Mouse (Mus musculus): ENCODE measurements around the gene Sys1. TPM values are rescaled to one million over a fixed set of nuclear protein-coding genes. Genes with fewer than 3 reads are reported as not detected.

Gene Sys1
- polyA plus RNA-seq, 2 experiments = 48.4 to 73.1 TPM

GRCm38 (mm10) chr2:164442315-164443050, 14.3 kb upstream of the Sys1 start:
- WGBS = 3% methylated on average over 29 of the region's 29 CpGs
- Histone ChIP-seq H3K9ac (ENCODE audit: low read depth, low read length, severe bottlenecking) (peak overlapping the region; percentile 79), H3K27ac (replicated peaks; ENCODE audit: low read depth, low read length) (peak overlapping the region; percentile 49), H3K4me3 (replicated peaks; ENCODE audit: low read length) (peak overlapping the region; percentile 63), H3K4me1 (ENCODE audit: control insufficient read depth, insufficient read depth, low read length) (peaks cover 42% of the 10 kb centered on the region), H3K9me3 (ENCODE audit: control insufficient read depth, low read length) (no peaks in the 10 kb centered on the region), H3K27me3 (ENCODE audit: control insufficient read depth, insufficient read depth, low read length) (no peaks in the 10 kb centered on the region), H3K36me3 (ENCODE audit: control insufficient read depth, insufficient read depth, low read length) (no peaks in the 10 kb centered on the region), H3K4me2 (replicated peaks; ENCODE audit: low read depth, low read length, severe bottlenecking) (peak overlapping the region; percentile 90)
- ATAC-seq (ENCODE audit: low FRiP score, low read depth) (peak; percentile 64), DNase-seq (ENCODE audit: low spot score) (no peak)
- TF ChIP-seq POLR2A (IDR thresholded peaks at IDR 0.05; ENCODE audit: borderline replicate concordance, extremely low read depth, insufficient read depth, insufficient read length) = no peak

GRCm38 (mm10) chr2:164443051-164443437, 13.7 kb upstream of the Sys1 start:
- under 1% methylated on average over 22 of the region's 26 CpGs for WGBS
- Histone ChIP-seq H3K36me3 (ENCODE audit: control insufficient read depth, insufficient read depth, low read length) (no peaks in the 10 kb centered on the region), H3K27ac (replicated peaks; ENCODE audit: low read depth, low read length) (peak overlapping the region; percentile 49), H3K9me3 (ENCODE audit: control insufficient read depth, low read length) (no peaks in the 10 kb centered on the region), H3K9ac (ENCODE audit: low read depth, low read length, severe bottlenecking) (peak overlapping the region; percentile 79), H3K27me3 (ENCODE audit: control insufficient read depth, insufficient read depth, low read length) (no peaks in the 10 kb centered on the region), H3K4me2 (replicated peaks; ENCODE audit: low read depth, low read length, severe bottlenecking) (peak overlapping the region; percentile 90), H3K4me3 (replicated peaks; ENCODE audit: low read length) (peak overlapping the region; percentile 63), H3K4me1 (ENCODE audit: control insufficient read depth, insufficient read depth, low read length) (peaks cover 38% of the 10 kb centered on the region)
- TF ChIP-seq POLR2A (IDR thresholded peaks at IDR 0.05; ENCODE audit: borderline replicate concordance, extremely low read depth, insufficient read depth, insufficient read length) = peak; percentile 98
- DNase-seq (ENCODE audit: low spot score) (peak; percentile 75), ATAC-seq (ENCODE audit: low FRiP score, low read depth) (peak; percentile 86)

GRCm38 (mm10) chr2:164443460-164444000, 13.2 kb upstream of the Sys1 start, which contains the start of gene Sdc4:
TSS of gene Sdc4 (minus strand) at chr2:164443887.
- H3K9ac ChIP-seq (ENCODE audit: low read depth, low read length, severe bottlenecking) = peak within 1 kb of the TSS; percentile 79
- no peak for TF ChIP-seq POLR2A (IDR thresholded peaks at IDR 0.05; ENCODE audit: borderline replicate concordance, extremely low read depth, insufficient read depth, insufficient read length)
- peak within 1 kb of the TSS; percentile 90 for H3K4me2 ChIP-seq (replicated peaks; ENCODE audit: low read depth, low read length, severe bottlenecking)
- H3K27ac ChIP-seq (replicated peaks; ENCODE audit: low read depth, low read length) = peak within 1 kb of the TSS; percentile 49
- H3K4me3 ChIP-seq (replicated peaks; ENCODE audit: low read length) = peak within 1 kb of the TSS; percentile 63
- no peaks in the 10 kb centered on the region for H3K27me3 ChIP-seq (ENCODE audit: control insufficient read depth, insufficient read depth, low read length)
- no peaks in the 10 kb centered on the region for H3K36me3 ChIP-seq (ENCODE audit: control insufficient read depth, insufficient read depth, low read length)
- ATAC-seq (ENCODE audit: low FRiP score, low read depth) (peak; percentile 3; the same call in 1 of the 2 replicates), DNase-seq (ENCODE audit: low spot score) (peak; percentile 55)
- peaks cover 35% of the 10 kb centered on the region for H3K4me1 ChIP-seq (ENCODE audit: control insufficient read depth, insufficient read depth, low read length)
- H3K9me3 ChIP-seq (ENCODE audit: control insufficient read depth, low read length) = no peaks in the 10 kb centered on the region
- WGBS = 10% methylated on average over 18 of the region's 18 CpGs

- TF ChIP-seq POLR2A (IDR thresholded peaks at IDR 0.05; ENCODE audit: borderline replicate concordance, extremely low read depth, insufficient read depth, insufficient read length) = no peak
- H3K9me3 ChIP-seq (ENCODE audit: control insufficient read depth, low read length) = no peaks in the 10 kb centered on the region
- WGBS = 74% methylated on average over 2 of the region's 2 CpGs
Measured at GRCm38 (mm10) chr2:164444701-164445100, 12.1 kb upstream of the Sys1 start.

GRCm38 (mm10) chr2:164445399-164446085, 11.2 kb upstream of the Sys1 start:
- Histone ChIP-seq H3K27me3 (ENCODE audit: control insufficient read depth, insufficient read depth, low read length) (no peaks in the 10 kb centered on the region), H3K4me1 (ENCODE audit: control insufficient read depth, insufficient read depth, low read length) (peaks cover 26% of the 10 kb centered on the region), H3K9me3 (ENCODE audit: control insufficient read depth, low read length) (no peaks in the 10 kb centered on the region), H3K9ac (ENCODE audit: low read depth, low read length, severe bottlenecking) (no peak overlapping the region), H3K27ac (replicated peaks; ENCODE audit: low read depth, low read length) (no peak overlapping the region), H3K4me2 (replicated peaks; ENCODE audit: low read depth, low read length, severe bottlenecking) (no peak overlapping the region), H3K4me3 (replicated peaks; ENCODE audit: low read length) (no peak overlapping the region), H3K36me3 (ENCODE audit: control insufficient read depth, insufficient read depth, low read length) (no peaks in the 10 kb centered on the region)
- ATAC-seq (ENCODE audit: low FRiP score, low read depth) (no peak), DNase-seq (ENCODE audit: low spot score) (no peak)
- WGBS = 84% methylated on average over 3 of the region's 3 CpGs
- no peak for TF ChIP-seq POLR2A (IDR thresholded peaks at IDR 0.05; ENCODE audit: borderline replicate concordance, extremely low read depth, insufficient read depth, insufficient read length)

More at GRCm38 (mm10) chr2:164444701-164445100, 12.1 kb upstream of the Sys1 start:
- peaks cover 33% of the 10 kb centered on the region for H3K4me1 ChIP-seq (ENCODE audit: control insufficient read depth, insufficient read depth, low read length)
- H3K4me2 ChIP-seq (replicated peaks; ENCODE audit: low read depth, low read length, severe bottlenecking) = no peak overlapping the region
- H3K27me3 ChIP-seq (ENCODE audit: control insufficient read depth, insufficient read depth, low read length) = no peaks in the 10 kb centered on the region
- ATAC-seq (ENCODE audit: low FRiP score, low read depth) (no peak), DNase-seq (ENCODE audit: low spot score) (no peak)
- H3K4me3 ChIP-seq (replicated peaks; ENCODE audit: low read length) = no peak overlapping the region
- H3K36me3 ChIP-seq (ENCODE audit: control insufficient read depth, insufficient read depth, low read length) = no peaks in the 10 kb centered on the region
- no peak overlapping the region for H3K27ac ChIP-seq (replicated peaks; ENCODE audit: low read depth, low read length)
- H3K9ac ChIP-seq (ENCODE audit: low read depth, low read length, severe bottlenecking) = no peak overlapping the region

All from limb, embryonic 14.5 days (tissue).